Mouse (Mus musculus): ENCODE data around the gene Syngr1. TPM values are rescaled to one million over a fixed set of nuclear protein-coding genes. Genes with fewer than 3 reads are reported as not detected.

Gene Syngr1
- polyA plus RNA-seq, 1 experiment = 113 TPM

DNA sequence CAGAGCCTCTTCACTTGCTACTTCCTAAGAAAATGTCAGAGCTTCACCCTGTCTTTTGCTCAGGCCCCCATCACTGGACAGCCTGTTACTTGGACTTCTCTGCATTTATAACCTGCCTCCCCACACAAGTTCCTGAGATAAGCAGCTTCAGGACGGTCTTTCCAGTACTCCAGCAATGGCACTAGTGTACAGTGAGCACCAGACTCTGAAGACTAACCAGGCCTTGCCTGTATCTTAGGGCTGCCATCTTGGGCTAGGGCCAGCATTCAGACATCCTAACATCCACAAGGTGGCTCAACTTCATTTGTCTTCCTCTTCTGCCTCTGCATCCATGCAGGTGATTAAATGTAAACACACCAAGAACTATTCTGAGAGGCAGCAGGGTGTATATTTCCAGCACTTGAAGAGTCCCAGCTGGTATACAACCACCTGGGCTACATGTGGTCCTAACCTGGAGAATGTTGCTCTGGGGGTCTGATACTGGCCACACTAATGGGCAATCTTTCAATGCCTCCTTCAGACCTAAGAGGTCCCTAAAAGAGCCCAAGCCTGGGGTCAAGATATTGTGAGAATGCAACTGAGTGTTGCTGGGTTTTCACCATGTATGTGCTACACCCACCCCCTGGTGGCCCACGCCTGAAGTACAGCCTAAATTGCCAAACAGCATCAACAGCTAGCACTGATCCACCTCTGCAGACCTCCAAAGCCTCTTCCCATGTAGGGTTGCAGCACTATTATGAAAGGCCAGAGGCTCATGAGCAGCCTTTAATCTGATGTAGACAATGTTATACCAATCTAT is 14.6 kb upstream of the Syngr1 start:
- Histone ChIP-seq H3K36me3 (replicated peaks; ENCODE audit: low read length) (peaks cover 51% of the 10 kb centered on the region), H3K4me1 (peaks cover 85% of the 10 kb centered on the region), H3K4me3 (replicated peaks) (no peak overlapping the region), H3K9me3 (no peaks in the 10 kb centered on the region), H3K27me3 (replicated peaks) (no peaks in the 10 kb centered on the region)
- TF ChIP-seq FLI1 (IDR thresholded peaks at IDR 0.05; ENCODE audit: low read length) = no peak
- TF ChIP-seq GATA1 (IDR thresholded peaks at IDR 0.05; ENCODE audit: borderline replicate concordance, low read length) = no peak

DNA sequence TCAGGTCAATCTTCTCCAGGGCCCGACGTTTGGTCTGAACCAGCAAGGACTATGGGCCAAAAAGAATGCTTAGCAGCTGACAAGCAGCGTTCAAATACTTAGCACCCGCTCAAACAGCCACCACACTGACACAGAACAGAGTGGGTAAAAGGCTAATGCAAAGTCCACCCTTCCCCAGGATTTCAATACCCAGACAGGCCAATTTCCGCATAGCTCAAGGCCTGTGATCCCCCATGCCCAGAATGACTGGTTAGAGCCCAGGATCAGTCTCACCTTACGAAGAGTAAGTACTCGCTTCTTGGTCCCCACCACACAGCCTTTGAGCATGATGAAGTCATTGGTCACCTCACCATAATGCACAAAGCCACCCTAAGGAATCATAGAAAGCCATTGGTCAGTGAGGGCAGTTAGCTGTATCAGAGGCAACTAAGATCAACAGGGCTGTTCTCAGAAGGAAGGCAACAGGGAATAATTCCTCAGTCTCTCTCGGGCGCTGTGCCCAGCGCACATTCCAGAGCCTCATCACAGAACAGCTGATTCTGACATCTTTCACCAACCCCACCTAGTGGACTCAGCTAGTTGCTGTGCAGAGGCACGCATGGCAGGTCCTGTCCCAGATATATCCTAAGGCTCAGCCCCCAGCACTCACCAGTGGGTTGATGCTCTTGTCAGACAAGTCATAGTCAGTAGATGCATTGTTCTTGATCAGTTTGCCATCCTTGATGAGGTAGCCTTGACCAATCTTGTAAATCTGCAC is 12.9 kb upstream of the Syngr1 start:
- no peaks in the 10 kb centered on the region for H3K9me3 ChIP-seq
- peaks cover 76% of the 10 kb centered on the region for H3K4me1 ChIP-seq
- H3K36me3 ChIP-seq (replicated peaks; ENCODE audit: low read length) = peaks cover 62% of the 10 kb centered on the region
- TF ChIP-seq FLI1 (IDR thresholded peaks at IDR 0.05; ENCODE audit: low read length) (no peak), GATA1 (IDR thresholded peaks at IDR 0.05; ENCODE audit: borderline replicate concordance, low read length) (no peak)
- no peaks in the 10 kb centered on the region for H3K27me3 ChIP-seq (replicated peaks)
- H3K4me3 ChIP-seq (replicated peaks) = no peak overlapping the region

GRCm38 (mm10) chr15:80079129-80079668 is 11.9 kb upstream of the Syngr1 start:
- H3K36me3 ChIP-seq (replicated peaks; ENCODE audit: low read length) = peaks cover 62% of the 10 kb centered on the region
- peaks cover 74% of the 10 kb centered on the region for H3K4me1 ChIP-seq

DNA sequence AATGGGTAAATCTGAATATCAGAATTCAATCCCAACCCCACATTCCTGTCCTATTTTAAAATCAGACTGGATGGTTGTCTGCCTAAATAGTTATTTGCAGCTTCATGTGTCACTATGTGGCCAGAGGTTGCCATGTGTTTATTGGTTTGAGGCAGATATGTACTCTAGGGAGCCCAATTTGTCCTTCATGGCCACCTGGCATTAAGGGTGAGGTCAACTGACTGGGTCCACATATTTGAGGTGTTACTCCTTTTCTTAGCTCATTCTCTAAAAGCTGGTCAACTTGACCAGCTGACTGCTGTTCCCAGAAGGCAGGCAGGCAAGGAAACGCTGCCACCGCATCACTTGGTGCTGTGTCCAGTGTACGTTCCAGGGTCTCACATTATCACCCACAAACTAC is 11.2 kb upstream of the Syngr1 start:
- Histone ChIP-seq H3K36me3 (replicated peaks; ENCODE audit: low read length) (peaks cover 62% of the 10 kb centered on the region), H3K4me3 (replicated peaks) (peak overlapping the region; percentile 10), H3K4me1 (peaks cover 67% of the 10 kb centered on the region), H3K27me3 (replicated peaks) (no peaks in the 10 kb centered on the region), H3K9me3 (no peaks in the 10 kb centered on the region)
- TF ChIP-seq GATA1 (IDR thresholded peaks at IDR 0.05; ENCODE audit: borderline replicate concordance, low read length) = no peak
- no peak for TF ChIP-seq FLI1 (IDR thresholded peaks at IDR 0.05; ENCODE audit: low read length)

More at GRCm38 (mm10) chr15:80079129-80079668, 11.9 kb upstream of the Syngr1 start:
- Histone ChIP-seq H3K27me3 (replicated peaks) (no peaks in the 10 kb centered on the region), H3K9me3 (no peaks in the 10 kb centered on the region), H3K4me3 (replicated peaks) (no peak overlapping the region)
- TF ChIP-seq GATA1 (IDR thresholded peaks at IDR 0.05; ENCODE audit: borderline replicate concordance, low read length) (no peak), FLI1 (IDR thresholded peaks at IDR 0.05; ENCODE audit: low read length) (no peak)

- Histone ChIP-seq H3K27me3 (replicated peaks) (no peaks in the 10 kb centered on the region), H3K9me3 (no peaks in the 10 kb centered on the region), H3K36me3 (replicated peaks; ENCODE audit: low read length) (peaks cover 62% of the 10 kb centered on the region), H3K4me3 (replicated peaks) (peak overlapping the region; percentile 87), H3K4me1 (peaks cover 57% of the 10 kb centered on the region)
- no peak for TF ChIP-seq GATA1 (IDR thresholded peaks at IDR 0.05; ENCODE audit: borderline replicate concordance, low read length)
- TF ChIP-seq FLI1 (IDR thresholded peaks at IDR 0.05; ENCODE audit: low read length) = no peak
Measured at GRCm38 (mm10) chr15:80080711-80081615, 10.2 kb upstream of the Syngr1 start.

DNA sequence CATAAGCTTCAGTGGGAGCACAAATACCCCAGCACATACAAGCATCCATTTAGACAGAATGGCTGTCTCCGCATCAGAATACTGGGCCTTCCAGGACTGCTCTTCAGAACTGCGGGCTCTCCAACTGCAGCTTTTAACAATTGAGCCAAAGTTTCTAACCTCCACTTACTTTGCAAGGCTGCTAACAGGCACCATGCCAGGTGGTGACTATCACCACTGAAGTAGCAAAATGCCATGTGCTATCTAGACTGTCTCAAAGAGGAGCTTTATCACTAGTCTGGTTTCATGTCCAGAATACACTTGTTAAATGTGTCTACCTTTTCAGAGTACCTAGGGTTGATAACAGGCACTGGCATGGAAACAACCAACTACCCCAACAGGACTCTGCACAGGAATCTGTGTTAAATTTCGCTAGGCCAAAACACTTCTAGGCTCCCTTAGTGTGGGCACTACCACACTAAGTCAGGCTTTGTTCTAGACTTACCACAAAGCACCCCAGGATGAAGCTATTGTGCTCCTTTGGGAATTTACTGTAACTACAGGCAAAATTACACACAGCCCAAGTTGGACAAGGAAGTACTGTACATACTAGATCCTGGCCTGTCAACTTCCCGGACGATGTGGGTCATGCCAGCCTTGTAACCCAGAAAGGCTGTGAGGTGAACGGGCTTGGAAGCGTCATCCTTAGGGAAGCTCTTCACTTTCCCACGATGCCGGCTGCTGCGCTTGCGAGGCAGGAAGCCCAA is 9.2 kb upstream of the Syngr1 start:
- Histone ChIP-seq H3K36me3 (replicated peaks; ENCODE audit: low read length) (peaks cover 57% of the 10 kb centered on the region), H3K27me3 (replicated peaks) (no peaks in the 10 kb centered on the region), H3K4me1 (peaks cover 46% of the 10 kb centered on the region), H3K4me3 (replicated peaks) (peak overlapping the region; percentile 91), H3K9me3 (peaks cover 7% of the 10 kb centered on the region; the same call in 1 of the 2 replicates)
- no peak for TF ChIP-seq GATA1 (IDR thresholded peaks at IDR 0.05; ENCODE audit: borderline replicate concordance, low read length)
- no peak for TF ChIP-seq FLI1 (IDR thresholded peaks at IDR 0.05; ENCODE audit: low read length)

DNA sequence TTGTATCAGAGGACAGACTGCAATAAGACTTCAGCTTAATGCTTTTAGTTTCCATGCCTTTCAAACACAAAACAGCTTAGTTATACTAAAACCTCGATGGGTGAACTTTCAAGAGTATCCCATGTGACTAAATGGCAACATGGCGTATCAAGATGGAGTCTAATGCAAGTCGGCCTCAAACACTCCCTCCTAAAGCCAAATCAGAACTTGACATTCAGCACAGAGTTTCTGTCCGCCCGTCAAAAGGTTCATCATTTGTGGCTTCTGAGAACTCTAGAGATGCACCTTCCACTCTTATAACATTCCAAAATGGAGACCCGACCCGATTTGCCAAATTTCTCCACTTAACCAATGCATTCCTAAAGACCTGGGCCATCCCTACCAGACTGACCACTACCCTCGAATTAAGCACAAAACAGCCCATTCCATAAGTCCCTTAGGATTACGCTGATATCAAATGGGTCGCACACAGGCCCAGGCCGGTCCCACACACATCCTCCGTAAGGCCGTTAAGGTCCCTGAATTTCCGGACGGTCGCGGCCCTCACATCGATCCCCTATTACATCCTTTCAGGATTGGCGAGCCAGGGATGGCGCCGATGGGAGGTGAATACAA is 8.4 kb upstream of the Syngr1 start:
- Histone ChIP-seq H3K36me3 (replicated peaks; ENCODE audit: low read length) (peaks cover 51% of the 10 kb centered on the region), H3K9me3 (peaks cover 7% of the 10 kb centered on the region; the same call in 1 of the 2 replicates), H3K27me3 (replicated peaks) (no peaks in the 10 kb centered on the region), H3K4me3 (replicated peaks) (peak overlapping the region; percentile 91), H3K4me1 (peaks cover 48% of the 10 kb centered on the region)
- TF ChIP-seq FLI1 (IDR thresholded peaks at IDR 0.05; ENCODE audit: low read length) (no peak), GATA1 (IDR thresholded peaks at IDR 0.05; ENCODE audit: borderline replicate concordance, low read length) (no peak)

GRCm38 (mm10) chr15:80083276-80083731 is 7.8 kb upstream of the Syngr1 start:
- H3K27me3 ChIP-seq (replicated peaks) = no peaks in the 10 kb centered on the region
- H3K36me3 ChIP-seq (replicated peaks; ENCODE audit: low read length) = peaks cover 46% of the 10 kb centered on the region
- TF ChIP-seq GATA1 (IDR thresholded peaks at IDR 0.05; ENCODE audit: borderline replicate concordance, low read length) (no peak), FLI1 (IDR thresholded peaks at IDR 0.05; ENCODE audit: low read length) (peak; percentile 59; the same call in 1 of the 2 replicates)
- peaks cover 45% of the 10 kb centered on the region for H3K4me1 ChIP-seq
- peak overlapping the region; percentile 91 for H3K4me3 ChIP-seq (replicated peaks)
- H3K9me3 ChIP-seq = peaks cover 7% of the 10 kb centered on the region; the same call in 1 of the 2 replicates

Data from megakaryocyte, embryonic 14.5 days (primary cell).